Mouse (Mus musculus) limb, embryonic 14.5 days (tissue): Measurements from ENCODE around the gene Trpm3. TPM values are rescaled to one million over a fixed set of nuclear protein-coding genes. Genes with fewer than 3 reads are reported as not detected.

Experiments
- ATAC-seq: fragments of 200-750 bp; cut with Nextera tagmentation; 2 replicates; pipeline ENCODE4 v1.8.0; 2017; ENCODE audit warnings: low read depth, moderate number of reproducible peaks, moderate TSS enrichment; ENCODE audit not compliant: low FRiP score
- DNase-seq: peaks from one replicate; pipeline ENCODE4 v3.0.0-alpha.2; 2015; ENCODE audit warnings: low spot score
- H3K27ac ChIP-seq: fragments of 300-500 bp; sonication (generic); replicated peaks from 2 replicates; pipeline ENCODE4 v1.5.1; 2014; ENCODE audit warnings: low read depth, mild to moderate bottlenecking, low read length, moderate library complexity, mixed read lengths
- H3K27me3 ChIP-seq: fragments of 300-500 bp; sonication (generic); 2 replicates; pipeline ENCODE4 v1.6.1; 2014; ENCODE audit warnings: low read length, mixed read lengths; ENCODE audit not compliant: control insufficient read depth, insufficient read depth
- H3K36me3 ChIP-seq: fragments of 300-500 bp; sonication (generic); 2 replicates; pipeline ENCODE4 v1.6.1; 2014; ENCODE audit warnings: mild to moderate bottlenecking, low read length, moderate library complexity, mixed read lengths; ENCODE audit not compliant: control insufficient read depth, insufficient read depth
- H3K4me1 ChIP-seq: fragments of 300-500 bp; sonication (generic); 2 replicates; pipeline ENCODE4 v1.6.1; 2014; ENCODE audit warnings: antibody characterized with exemption, low read length, mixed read lengths; ENCODE audit not compliant: control insufficient read depth, insufficient read depth
- H3K4me2 ChIP-seq: fragments of 300-500 bp; sonication (generic); replicated peaks from 2 replicates; pipeline ENCODE4 v1.6.1; 2014; ENCODE audit warnings: low read depth, mild to moderate bottlenecking, low read length, moderate library complexity; ENCODE audit not compliant: severe bottlenecking
- H3K4me3 ChIP-seq: fragments of 300-500 bp; sonication (generic); replicated peaks from 2 replicates; pipeline ENCODE4 v1.5.1; 2014; ENCODE audit warnings: low read length
- H3K9ac ChIP-seq: fragments of 300-500 bp; sonication (generic); 2 replicates; pipeline ENCODE4 v1.6.1; 2014; ENCODE audit warnings: mild to moderate bottlenecking, low read depth, low read length, moderate library complexity; ENCODE audit not compliant: severe bottlenecking
- H3K9me3 ChIP-seq: fragments of 300-500 bp; sonication (generic); 2 replicates; pipeline ENCODE4 v1.6.1; 2016; ENCODE audit warnings: low read length; ENCODE audit not compliant: control insufficient read depth
- POLR2A ChIP-seq: fragments of 200-500 bp; IDR thresholded peaks from 2 replicates; pipeline ENCODE4 v1.8.0; 2012; ENCODE audit warnings: inconsistent platforms, mild to moderate bottlenecking, moderate library complexity, borderline replicate concordance; ENCODE audit not compliant: insufficient read depth, insufficient read length; ENCODE audit errors: extremely low read depth
- whole genome bisulfite sequencing: fragments of 180-500 bp; shearing (Covaris S2); extraction: QIAGEN DNeasy Blood & Tissue Kit; methylation state at CpG from one replicate; pipeline ENCODE4 v1.1.7; 2014; 5-methylcytosine and 5-hydroxymethylcytosine counted together
- polyA plus RNA-seq, 2 experiments: library from polyadenylated mRNA; depleted of rRNA in 1 of 2; stranded (reverse) in 1 of 2; unstranded in 1 of 2; fragments of >200 nt; fragmentation: Nextera tagmentation in 1 of 2; extraction: Ambion mirVana in 1 of 2; gene quantifications; 2 replicates each; pipeline versions ENCODE4 v1.2.1 to v1.2.3; 2012 to 2014

The Trpm3 gene
- polyA plus RNA-seq, 2 experiments = 3.7 to 4.1 TPM

- H3K27me3 ChIP-seq = no peaks in the 10 kb centered on the region
- WGBS = 87% methylated on average over 3 of the region's 3 CpGs
- TF ChIP-seq POLR2A = no peak
- DNase-seq (no peak), ATAC-seq (no peak)
- H3K27ac ChIP-seq = no peak overlapping the region
- H3K4me3 ChIP-seq = no peak overlapping the region
- no peaks in the 10 kb centered on the region for H3K9me3 ChIP-seq
- no peaks in the 10 kb centered on the region for H3K4me1 ChIP-seq
- H3K36me3 ChIP-seq = no peaks in the 10 kb centered on the region
- no peak overlapping the region for H3K9ac ChIP-seq
- no peak overlapping the region for H3K4me2 ChIP-seq
Measured at GRCm38 (mm10) chr19:22180136-22180535, 41.3 kb downstream of the Trpm3 start.

- no peaks in the 10 kb centered on the region for H3K27me3 ChIP-seq
- H3K9me3 ChIP-seq = no peaks in the 10 kb centered on the region
- no peak overlapping the region for H3K4me3 ChIP-seq
- H3K9ac ChIP-seq = no peak overlapping the region
- ATAC-seq (no peak), DNase-seq (no peak)
- TF ChIP-seq POLR2A = no peak
- H3K4me2 ChIP-seq = no peak overlapping the region
- H3K4me1 ChIP-seq = no peaks in the 10 kb centered on the region
- H3K27ac ChIP-seq = no peak overlapping the region
- H3K36me3 ChIP-seq = no peaks in the 10 kb centered on the region
- WGBS = 73% methylated on average over 1 of the region's 1 CpGs
Measured at GRCm38 (mm10) chr19:22189716-22190115, 50.9 kb downstream of the Trpm3 start.

- Histone ChIP-seq H3K4me1 (no peaks in the 10 kb centered on the region), H3K27me3 (no peaks in the 10 kb centered on the region), H3K9me3 (no peaks in the 10 kb centered on the region), H3K4me2 (no peak overlapping the region), H3K4me3 (no peak overlapping the region), H3K36me3 (no peaks in the 10 kb centered on the region), H3K27ac (no peak overlapping the region), H3K9ac (no peak overlapping the region)
- DNase-seq (no peak), ATAC-seq (no peak)
- no peak for TF ChIP-seq POLR2A
- WGBS = 78% methylated on average over 2 of the region's 2 CpGs
Measured at GRCm38 (mm10) chr19:22222520-22222919, 83.7 kb downstream of the Trpm3 start.

- H3K4me1 ChIP-seq = no peaks in the 10 kb centered on the region
- no peaks in the 10 kb centered on the region for H3K36me3 ChIP-seq
- H3K27me3 ChIP-seq = no peaks in the 10 kb centered on the region
- ATAC-seq = no peak
- no peak overlapping the region for H3K27ac ChIP-seq
- no peak overlapping the region for H3K9ac ChIP-seq
- no peak for DNase-seq
- no peak overlapping the region for H3K4me3 ChIP-seq
- no peak overlapping the region for H3K4me2 ChIP-seq
- no peak for TF ChIP-seq POLR2A
- H3K9me3 ChIP-seq = no peaks in the 10 kb centered on the region
Measured at GRCm38 (mm10) chr19:22234187-22234586, 95.3 kb downstream of the Trpm3 start.

GRCm38 (mm10) chr19:22249076-22249475 is 110.2 kb downstream of the Trpm3 start:
- ATAC-seq = no peak
- Histone ChIP-seq H3K27me3 (no peaks in the 10 kb centered on the region), H3K4me3 (no peak overlapping the region), H3K27ac (no peak overlapping the region), H3K4me2 (no peak overlapping the region), H3K4me1 (no peaks in the 10 kb centered on the region), H3K9me3 (no peaks in the 10 kb centered on the region), H3K36me3 (no peaks in the 10 kb centered on the region), H3K9ac (no peak overlapping the region)
- TF ChIP-seq POLR2A = no peak
- no peak for DNase-seq
- 77% methylated on average over 6 of the region's 6 CpGs for WGBS

- ATAC-seq (peak; percentile 57; the same call in 1 of the 2 replicates), DNase-seq (peak; percentile 39)
- Histone ChIP-seq H3K4me1 (no peaks in the 10 kb centered on the region), H3K27me3 (no peaks in the 10 kb centered on the region), H3K36me3 (no peaks in the 10 kb centered on the region), H3K9ac (no peak overlapping the region), H3K4me3 (no peak overlapping the region), H3K9me3 (no peaks in the 10 kb centered on the region), H3K4me2 (no peak overlapping the region), H3K27ac (no peak overlapping the region)
- TF ChIP-seq POLR2A = no peak
- WGBS = 60% methylated on average over 5 of the region's 5 CpGs
Measured at GRCm38 (mm10) chr19:22272916-22273315, 134.1 kb downstream of the Trpm3 start.
